Mouse (Mus musculus) kidney, embryonic 16.5 days (tissue): Measurements from ENCODE around the gene Ptdss2. TPM values are rescaled to one million over a fixed set of nuclear protein-coding genes. Genes with fewer than 3 reads are reported as not detected.
A peak's percentile ranks its signal among the peaks of the same experiment; 100 is the strongest.

Experiments
- ATAC-seq: fragments of 200-750 bp; cut with Nextera tagmentation; 2 replicates; pipeline ENCODE4 v1.8.0; 2017; ENCODE audit warnings: moderate TSS enrichment; ENCODE audit not compliant: low FRiP score, low TSS enrichment
- H3K27ac ChIP-seq: fragments of 300-500 bp; sonication (generic); 2 replicates; pipeline ENCODE4 v1.5.1; 2014; ENCODE audit warnings: low read length
- H3K27me3 ChIP-seq: fragments of 300-500 bp; sonication (generic); 2 replicates; pipeline ENCODE4 v1.6.1; 2014; ENCODE audit warnings: low read length, control low read depth, mixed read lengths; ENCODE audit not compliant: insufficient read depth
- H3K36me3 ChIP-seq: fragments of 300-500 bp; sonication (generic); 2 replicates; pipeline ENCODE4 v1.6.1; 2014; ENCODE audit warnings: low read length, control low read depth, mixed read lengths; ENCODE audit not compliant: insufficient read depth
- H3K4me1 ChIP-seq: fragments of 300-500 bp; sonication (generic); 2 replicates; pipeline ENCODE4 v1.6.1; 2014; ENCODE audit warnings: low read length, control low read depth, mixed read lengths; ENCODE audit not compliant: insufficient read depth
- H3K4me2 ChIP-seq: fragments of 300-500 bp; sonication (generic); replicated peaks from 2 replicates; pipeline ENCODE4 v1.6.1; 2014; ENCODE audit warnings: low read depth, low read length
- H3K4me3 ChIP-seq: fragments of 300-500 bp; sonication (generic); 2 replicates; pipeline ENCODE4 v1.5.1; 2014; ENCODE audit warnings: mild to moderate bottlenecking, low read length
- H3K9ac ChIP-seq: fragments of 300-500 bp; sonication (generic); replicated peaks from 2 replicates; pipeline ENCODE4 v1.6.1; 2014; ENCODE audit warnings: low read length
- H3K9me3 ChIP-seq: fragments of 300-500 bp; sonication (generic); 2 replicates; pipeline ENCODE4 v1.6.1; 2016; ENCODE audit warnings: low read length, control low read depth
- WGBS: fragments of 180-500 bp; shearing (Covaris S2); extraction: QIAGEN DNeasy Blood & Tissue Kit; methylation state at CpG from one replicate; pipeline ENCODE4 v1.1.7; 2014; 5-methylcytosine and 5-hydroxymethylcytosine counted together
- polyA plus RNA-seq: library from polyadenylated mRNA; unstranded; fragments of >200 nt; fragmentation: Nextera tagmentation; extraction: Ambion mirVana; gene quantifications from 2 replicates; pipeline ENCODE4 v1.2.1, GENCODE M21; 2015

Gene Ptdss2
- polyA plus RNA-seq, 1 experiment from 2014 or later, result 85.5 TPM

DNA sequence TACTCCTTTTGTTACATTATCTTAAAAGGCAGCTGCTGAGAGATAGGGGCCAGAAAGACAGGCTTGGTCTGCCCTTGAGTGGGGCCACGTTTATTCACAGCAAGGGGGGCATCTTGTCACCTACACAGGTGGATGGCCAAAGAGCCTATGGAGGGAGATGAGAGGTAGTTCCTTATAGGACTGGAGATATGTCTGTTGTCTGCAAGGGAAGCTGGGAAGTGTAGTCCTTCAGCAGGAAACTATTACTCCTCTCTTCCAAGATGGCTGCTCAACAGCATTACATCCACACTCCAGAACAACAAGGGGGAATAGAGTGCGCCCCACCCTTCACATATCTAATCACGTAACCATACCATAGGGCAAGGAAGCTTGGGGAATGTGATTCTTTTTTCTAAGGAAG, 2.7 kb upstream of the Ptdss2 start:
- no peaks in the 10 kb centered on the region for H3K9me3 ChIP-seq
- no peak for ATAC-seq
- no peaks in the 10 kb centered on the region for H3K36me3 ChIP-seq
- no peak overlapping the region for H3K27ac ChIP-seq
- WGBS, result 74% methylated on average over 3 of the region's 3 CpGs
- H3K4me1 ChIP-seq, result peaks cover 4% of the 10 kb centered on the region
- H3K4me3 ChIP-seq, result no peak overlapping the region
- no peak overlapping the region for H3K4me2 ChIP-seq
- no peaks in the 10 kb centered on the region for H3K27me3 ChIP-seq
- H3K9ac ChIP-seq, result no peak overlapping the region

DNA sequence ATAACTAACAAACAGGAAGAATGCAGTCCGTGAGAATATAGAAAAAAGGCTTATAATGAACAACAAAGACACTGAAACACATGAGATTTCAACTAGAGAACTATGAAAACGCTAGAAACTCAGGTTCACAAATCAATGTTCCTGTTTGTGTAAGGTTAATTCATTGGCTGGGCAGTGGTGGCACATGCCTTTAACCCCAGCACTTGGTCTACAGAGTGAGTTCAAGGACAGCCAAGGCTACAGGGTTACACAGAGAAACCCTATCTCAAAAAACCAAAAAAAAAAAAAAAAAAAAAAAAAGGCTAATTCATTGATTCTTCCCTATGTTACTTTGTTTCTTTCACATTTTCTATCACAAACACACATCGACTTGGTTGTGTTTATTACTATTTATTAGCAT, 1.6 kb upstream of the Ptdss2 start:
- Histone ChIP-seq H3K27me3 (no peaks in the 10 kb centered on the region), H3K9me3 (no peaks in the 10 kb centered on the region), H3K36me3 (no peaks in the 10 kb centered on the region), H3K4me3 (no peak overlapping the region), H3K4me1 (peaks cover 4% of the 10 kb centered on the region), H3K9ac (no peak overlapping the region), H3K4me2 (no peak overlapping the region), H3K27ac (no peak overlapping the region)
- 86% methylated on average over 3 of the region's 3 CpGs for WGBS
- no peak for ATAC-seq

- Histone ChIP-seq H3K4me1 (peaks cover 4% of the 10 kb centered on the region), H3K4me3 (no peak overlapping the region), H3K27ac (peak overlapping the region; percentile 43; the same call in 1 of the 2 replicates), H3K4me2 (no peak overlapping the region), H3K36me3 (no peaks in the 10 kb centered on the region), H3K9ac (no peak overlapping the region), H3K27me3 (no peaks in the 10 kb centered on the region), H3K9me3 (no peaks in the 10 kb centered on the region)
- WGBS, result 70% methylated on average over 5 of the region's 5 CpGs
- no peak for ATAC-seq
Observed at GRCm38 (mm10) chr7:141121051-141121531, 1.1 kb upstream of the Ptdss2 start.

DNA sequence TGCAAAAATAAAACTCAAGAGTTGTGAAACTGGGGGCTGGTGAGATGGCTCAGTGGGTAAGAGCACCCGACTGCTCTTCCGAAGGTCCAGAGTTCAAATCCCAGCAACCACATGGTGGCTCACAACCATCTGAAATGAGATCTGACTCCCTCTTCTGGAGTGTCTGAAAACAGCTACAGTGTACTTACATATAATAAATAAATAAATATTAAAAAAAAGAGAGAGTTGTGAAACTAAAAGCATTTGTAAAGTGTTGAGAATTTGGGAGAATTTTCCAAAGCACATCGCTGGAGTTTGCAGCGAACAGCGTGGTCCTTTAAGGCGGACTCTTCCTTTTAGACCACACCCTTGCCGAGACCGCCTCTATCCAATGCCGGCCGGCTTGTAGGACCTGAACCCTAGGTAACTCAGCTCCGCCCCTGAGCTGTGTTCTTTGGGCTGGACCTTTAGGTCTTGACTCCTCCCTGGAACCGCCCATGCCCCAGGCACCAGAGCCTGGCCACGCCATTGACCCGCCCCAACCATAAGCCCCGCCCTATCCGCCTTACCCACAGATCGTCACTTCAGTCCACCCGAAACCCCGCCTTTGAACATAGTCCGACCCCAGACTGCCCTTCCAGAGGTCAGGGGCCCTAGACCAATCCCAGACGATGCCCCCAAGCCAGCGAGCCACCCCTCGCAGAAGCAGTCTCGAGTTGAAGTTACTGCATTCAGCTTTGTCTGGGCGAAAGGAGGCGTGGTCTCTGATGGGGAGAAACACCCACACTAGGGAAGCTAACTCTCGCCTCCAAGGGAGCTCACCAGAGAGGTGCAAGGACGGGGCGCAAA, 721 bp downstream of the Ptdss2 start:
- no peaks in the 10 kb centered on the region for H3K27me3 ChIP-seq
- peak; percentile 99 for ATAC-seq
- peaks cover 4% of the 10 kb centered on the region for H3K4me1 ChIP-seq
- no peaks in the 10 kb centered on the region for H3K9me3 ChIP-seq
- no peaks in the 10 kb centered on the region for H3K36me3 ChIP-seq
- H3K27ac ChIP-seq, result peak overlapping the region; percentile 92
- peak overlapping the region; percentile 78 for H3K9ac ChIP-seq
- peak overlapping the region; percentile 65 for H3K4me3 ChIP-seq
- peak overlapping the region; percentile 82 for H3K4me2 ChIP-seq
- WGBS, result 2% methylated on average over 29 of the region's 29 CpGs

GRCm38 (mm10) chr7:141123517-141123856, 1.3 kb downstream of the Ptdss2 start:
- ATAC-seq, result no peak
- 1% methylated on average over 15 of the region's 15 CpGs for WGBS
- Histone ChIP-seq H3K36me3 (no peaks in the 10 kb centered on the region), H3K27ac (peak overlapping the region; percentile 92), H3K4me1 (peaks cover 4% of the 10 kb centered on the region), H3K9ac (peak overlapping the region; percentile 78), H3K27me3 (no peaks in the 10 kb centered on the region), H3K4me2 (peak overlapping the region; percentile 82), H3K9me3 (no peaks in the 10 kb centered on the region), H3K4me3 (peak overlapping the region; percentile 65)

- Histone ChIP-seq H3K36me3 (peaks cover 10% of the 10 kb centered on the region), H3K4me2 (peak overlapping the region; percentile 85), H3K27ac (peak overlapping the region; percentile 29; the same call in 1 of the 2 replicates), H3K4me1 (peaks cover 14% of the 10 kb centered on the region), H3K9ac (peak overlapping the region; percentile 87), H3K4me3 (peak overlapping the region; percentile 76), H3K9me3 (no peaks in the 10 kb centered on the region), H3K27me3 (no peaks in the 10 kb centered on the region)
- ATAC-seq, result peak; percentile 99
- WGBS, result under 1% methylated on average over 59 of the region's 59 CpGs
Observed at GRCm38 (mm10) chr7:141131024-141131820, 9.0 kb downstream of the Ptdss2 start.

GRCm38 (mm10) chr7:141131904-141132755, 9.9 kb downstream of the Ptdss2 start:
- H3K4me2 ChIP-seq, result peak overlapping the region; percentile 85

GRCm38 (mm10) chr7:141141326-141141725, 19.1 kb downstream of the Ptdss2 start:
- no peaks in the 10 kb centered on the region for H3K4me1 ChIP-seq
- H3K9me3 ChIP-seq, result no peaks in the 10 kb centered on the region
- peaks cover 21% of the 10 kb centered on the region for H3K36me3 ChIP-seq
- no peak overlapping the region for H3K4me3 ChIP-seq
- H3K27ac ChIP-seq, result no peak overlapping the region
- no peak overlapping the region for H3K9ac ChIP-seq
- WGBS, result 93% methylated on average over 4 of the region's 4 CpGs
- no peaks in the 10 kb centered on the region for H3K27me3 ChIP-seq
- ATAC-seq, result no peak
- no peak overlapping the region for H3K4me2 ChIP-seq

More at GRCm38 (mm10) chr7:141131904-141132755, 9.9 kb downstream of the Ptdss2 start:
- peak overlapping the region; percentile 87 for H3K9ac ChIP-seq
- H3K36me3 ChIP-seq, result peaks cover 19% of the 10 kb centered on the region
- WGBS, result 52% methylated on average over 12 of the region's 12 CpGs
- H3K27me3 ChIP-seq, result no peaks in the 10 kb centered on the region
- H3K4me1 ChIP-seq, result peaks cover 14% of the 10 kb centered on the region
- 0 out of 2 replicates have a peak, but pooled peaks have one; percentile 1 for ATAC-seq
- no peak overlapping the region for H3K27ac ChIP-seq
- no peaks in the 10 kb centered on the region for H3K9me3 ChIP-seq
- H3K4me3 ChIP-seq, result peak overlapping the region; percentile 76

GRCm38 (mm10) chr7:141143112-141143511, 20.9 kb downstream of the Ptdss2 start:
- no peaks in the 10 kb centered on the region for H3K27me3 ChIP-seq
- peaks cover 13% of the 10 kb centered on the region for H3K36me3 ChIP-seq
- no peak overlapping the region for H3K4me3 ChIP-seq
- H3K4me1 ChIP-seq, result no peaks in the 10 kb centered on the region
- no peaks in the 10 kb centered on the region for H3K9me3 ChIP-seq
- H3K4me2 ChIP-seq, result no peak overlapping the region
- H3K9ac ChIP-seq, result no peak overlapping the region
- no peak overlapping the region for H3K27ac ChIP-seq
- whole genome bisulfite sequencing, result 54% methylated on average over 5 of the region's 5 CpGs
- ATAC-seq, result no peak
